Mouse (Mus musculus): ENCODE measurements around the gene Nsun6.

GRCm38 (mm10) chr2:14996036-14996435, 58.8 kb downstream of the Nsun6 start:
- TF ChIP-seq CTCF (IDR thresholded peaks at IDR 0.05; ENCODE audit: low read depth): no peak
- TF ChIP-seq EP300 (IDR thresholded peaks at IDR 0.05; ENCODE audit: low read depth): no peak
